Mouse (Mus musculus) C2C12 (cell line): ENCODE measurements at regions not wholly inside any gene's neighbourhood (a gene's known extent, or its start where the extent isn't known, plus 50 kb on each side); places are given as distances from the start of the nearest gene placed in this dataset.

ENCODE experiments used
- H3K27me3 ChIP-seq: one replicate; pipeline ENCODE4 v1.6.1; 2011; ENCODE audit not compliant: control insufficient read depth, insufficient read depth, insufficient read length
- H3K36me3 ChIP-seq: one replicate; pipeline ENCODE4 v1.6.1; 2011; ENCODE audit not compliant: control insufficient read depth, insufficient read depth
- H3K4me3 ChIP-seq: one replicate; pipeline ENCODE4 v1.5.1; 2011; ENCODE audit warnings: mild to moderate bottlenecking, control low read depth; ENCODE audit not compliant: poor library complexity, insufficient read depth, severe bottlenecking
- H3K79me2 ChIP-seq: one replicate; pipeline ENCODE4 v1.6.1; 2011; ENCODE audit not compliant: control insufficient read depth, insufficient read depth
- H3K79me3 ChIP-seq: one replicate; pipeline ENCODE4 v1.6.1; 2011; ENCODE audit warnings: low read depth, control low read depth
- H3ac ChIP-seq: one replicate; pipeline ENCODE3; 2011; ENCODE audit warnings: low read depth; ENCODE audit not compliant: control insufficient read depth, insufficient read length
- CEBPB ChIP-seq: IDR thresholded peaks from one replicate; pipeline ENCODE4 v1.6.1; 2011; ENCODE audit warnings: low read depth, mild to moderate bottlenecking, control low read depth, moderate library complexity
- CTCF ChIP-seq: IDR thresholded peaks from one replicate; pipeline ENCODE4 v1.5.1; 2011; ENCODE audit not compliant: control insufficient read depth, insufficient read depth, insufficient read length
- FOSL1 ChIP-seq: IDR thresholded peaks from one replicate; pipeline ENCODE4 v1.8.0; 2011; ENCODE audit warnings: mild to moderate bottlenecking, low read length; ENCODE audit not compliant: poor library complexity, insufficient read depth, severe bottlenecking
- MAX ChIP-seq: IDR thresholded peaks from one replicate; pipeline ENCODE4 v1.6.1; 2011; ENCODE audit warnings: mild to moderate bottlenecking, control low read depth
- MYOD1 ChIP-seq: IDR thresholded peaks from one replicate; pipeline ENCODE4 v1.6.1; 2011; ENCODE audit warnings: low read depth; ENCODE audit not compliant: control insufficient read depth, insufficient read length
- MYOG ChIP-seq: IDR thresholded peaks from one replicate; pipeline ENCODE4 v1.6.1; 2011; ENCODE audit not compliant: control insufficient read depth, insufficient read length; ENCODE audit errors: extremely low read depth
- USF1 ChIP-seq: IDR thresholded peaks from one replicate; pipeline ENCODE4 v1.6.1; 2011; ENCODE audit warnings: low read depth, mild to moderate bottlenecking, control low read depth, moderate library complexity

DNA sequence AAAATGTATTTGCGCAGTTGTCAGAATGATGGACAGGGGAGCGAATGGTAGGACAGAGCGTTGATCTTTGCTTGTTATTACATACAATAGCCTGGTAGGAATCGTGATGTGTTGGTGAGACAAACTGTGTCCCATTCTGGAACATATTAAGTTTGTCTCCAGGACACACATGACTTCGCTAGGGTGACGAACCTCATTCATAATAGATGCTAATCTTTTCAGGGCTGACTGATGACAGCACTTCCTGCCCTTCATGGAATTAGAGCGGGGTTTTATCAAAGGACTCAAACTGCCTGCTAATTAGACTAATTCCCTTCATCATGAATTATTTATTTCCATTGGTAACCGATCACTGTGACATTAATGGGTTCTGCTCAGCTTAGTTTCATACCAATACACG lies 122.0 kb downstream of the Cdca7 start:
- no peak overlapping the region for H3K4me3 ChIP-seq
- no peaks in the 10 kb centered on the region for H3K36me3 ChIP-seq
- H3ac ChIP-seq = no peak overlapping the region
- H3K79me3 ChIP-seq = no peaks in the 10 kb centered on the region
- H3K27me3 ChIP-seq = no peaks in the 10 kb centered on the region
- TF ChIP-seq MYOG = no peak
- no peak for TF ChIP-seq MAX
- TF ChIP-seq CEBPB = no peak
- no peak for TF ChIP-seq USF1
- TF ChIP-seq FOSL1 = no peak
- no peaks in the 10 kb centered on the region for H3K79me2 ChIP-seq

- no peaks in the 10 kb centered on the region for H3K79me2 ChIP-seq
- H3K79me3 ChIP-seq = no peaks in the 10 kb centered on the region
- TF ChIP-seq CTCF (no peak), MYOD1 (no peak), FOSL1 (no peak), USF1 (no peak), MAX (no peak), CEBPB (no peak)
- H3K36me3 ChIP-seq = no peaks in the 10 kb centered on the region
- no peak overlapping the region for H3ac ChIP-seq
- H3K27me3 ChIP-seq = no peaks in the 10 kb centered on the region
- H3K4me3 ChIP-seq = no peak overlapping the region
These were observed 124.8 kb downstream of the Cdca7 start for GRCm38 (mm10) chr2:72600723-72601122.

- Histone ChIP-seq H3ac (no peak overlapping the region), H3K79me2 (no peaks in the 10 kb centered on the region), H3K4me3 (no peak overlapping the region), H3K79me3 (no peaks in the 10 kb centered on the region), H3K36me3 (no peaks in the 10 kb centered on the region), H3K27me3 (no peaks in the 10 kb centered on the region)
- TF ChIP-seq USF1 = no peak
- no peak for TF ChIP-seq CTCF
- TF ChIP-seq MYOG = no peak
- no peak for TF ChIP-seq CEBPB
- no peak for TF ChIP-seq FOSL1
- TF ChIP-seq MAX = no peak
- no peak for TF ChIP-seq MYOD1
These were observed 126.2 kb downstream of the Cdca7 start for GRCm38 (mm10) chr2:72602152-72602551.

GRCm38 (mm10) chr2:72612221-72612620 lies 136.3 kb downstream of the Cdca7 start:
- TF ChIP-seq MYOD1 (no peak), CEBPB (no peak), CTCF (no peak), USF1 (no peak), MAX (no peak), MYOG (no peak)
- H3K36me3 ChIP-seq = no peaks in the 10 kb centered on the region
- no peak overlapping the region for H3ac ChIP-seq
- no peaks in the 10 kb centered on the region for H3K79me2 ChIP-seq
- no peaks in the 10 kb centered on the region for H3K79me3 ChIP-seq
- H3K4me3 ChIP-seq = no peak overlapping the region
- no peaks in the 10 kb centered on the region for H3K27me3 ChIP-seq

- H3K79me2 ChIP-seq = no peaks in the 10 kb centered on the region
- TF ChIP-seq FOSL1 (peak; percentile 27), CEBPB (no peak)
- no peaks in the 10 kb centered on the region for H3K36me3 ChIP-seq
- H3K4me3 ChIP-seq = no peak overlapping the region
- no peaks in the 10 kb centered on the region for H3K27me3 ChIP-seq
- H3K79me3 ChIP-seq = no peaks in the 10 kb centered on the region
- H3ac ChIP-seq = no peak overlapping the region
These were observed 138.3 kb downstream of the Cdca7 start for GRCm38 (mm10) chr2:72614256-72614655.

GRCm38 (mm10) chr2:72615869-72616268 lies 139.9 kb downstream of the Cdca7 start:
- Histone ChIP-seq H3ac (no peak overlapping the region), H3K79me3 (no peaks in the 10 kb centered on the region), H3K4me3 (no peak overlapping the region), H3K79me2 (no peaks in the 10 kb centered on the region), H3K27me3 (no peaks in the 10 kb centered on the region), H3K36me3 (no peaks in the 10 kb centered on the region)
- no peak for TF ChIP-seq MYOG
- no peak for TF ChIP-seq MYOD1
